ENCODE assay signal across 8 mouse cellular contexts in genomic region chrX:20366036-20366435, GRCm38 (mm10). TPM values are rescaled to one million over a fixed set of nuclear protein-coding genes. Genes with fewer than 3 reads are reported as not detected.
DNase-seq lines count a peak whose midpoint lies in the region; ATAC-seq and TF ChIP-seq lines count a peak whose summit lies in the region.

No protein-coding gene starts in this region.

- H3K27me3 ChIP-seq in embryonic facial prominence, embryonic 12.5 days: no peaks in the 10 kb centered on the region
- no peaks in the 10 kb centered on the region for H3K27me3 ChIP-seq in intestine, embryonic 15.5 days (replicated peaks)

- DNase-seq in layer of hippocampus, adult 2 months (ENCODE audit: low spot score in 2 of 2): no peak
- DNase-seq in layer of hippocampus, postnatal 10 days (ENCODE audit: low spot score in 2 of 2): no peak
- DNase-seq in naive thymus-derived CD4-positive, alpha-beta T cell, adult 2 months (ENCODE audit: low read depth): peak; percentile 20
- DNase-seq in frontal cortex, postnatal 10 days (ENCODE audit: low spot score in 2 of 2): no peak
- no peak for DNase-seq in thymus, postnatal 4 days
- no peak for DNase-seq in embryo, embryonic 10 days (ENCODE audit: low spot score)

- 78% methylated on average over 1 of the region's 1 CpGs for WGBS in embryonic facial prominence, embryonic 12.5 days
- 55% methylated on average over 1 of the region's 1 CpGs for WGBS in intestine, embryonic 15.5 days

- H3K4me3 ChIP-seq in layer of hippocampus, adult 2 months: no peak overlapping the region
- H3K4me3 ChIP-seq in embryonic facial prominence, embryonic 12.5 days: peak overlapping the region; percentile 3; the same call in 1 of the 2 replicates
- H3K4me3 ChIP-seq in intestine, embryonic 15.5 days (replicated peaks): no peak overlapping the region

- H3K9ac ChIP-seq in embryonic facial prominence, embryonic 12.5 days: no peak overlapping the region
- no peak overlapping the region for H3K9ac ChIP-seq in intestine, embryonic 15.5 days

- no peaks in the 10 kb centered on the region for H3K4me1 ChIP-seq in embryonic facial prominence, embryonic 12.5 days
- no peaks in the 10 kb centered on the region for H3K4me1 ChIP-seq in intestine, embryonic 15.5 days (replicated peaks)

- no peak overlapping the region for H3K27ac ChIP-seq in layer of hippocampus, adult 2 months
- no peak overlapping the region for H3K27ac ChIP-seq in embryonic facial prominence, embryonic 12.5 days
- no peak overlapping the region for H3K27ac ChIP-seq in intestine, embryonic 15.5 days

- no peak for ATAC-seq in embryonic facial prominence, embryonic 12.5 days (ENCODE audit: insufficient number of reproducible peaks, insufficient read depth, low FRiP score, low TSS enrichment)
- ATAC-seq in intestine, embryonic 15.5 days: no peak

- H3K36me3 ChIP-seq in embryonic facial prominence, embryonic 12.5 days: no peaks in the 10 kb centered on the region
- no peaks in the 10 kb centered on the region for H3K36me3 ChIP-seq in intestine, embryonic 15.5 days

- no peaks in the 10 kb centered on the region for H3K9me3 ChIP-seq in embryonic facial prominence, embryonic 12.5 days
- H3K9me3 ChIP-seq in intestine, embryonic 15.5 days: no peaks in the 10 kb centered on the region

- TF ChIP-seq CTCF in layer of hippocampus, adult 2 months (conservative IDR thresholded peaks at IDR 0.05): peak; percentile 66

- peak overlapping the region; percentile 20 for H3K4me2 ChIP-seq in embryonic facial prominence, embryonic 12.5 days (replicated peaks)
- H3K4me2 ChIP-seq in intestine, embryonic 15.5 days (replicated peaks): peak overlapping the region; percentile 6; the same call in 1 of the 2 replicates

RNA-seq across cellular contexts. Expression of gene Rp2, which starts 1.8 kb away (rescaled TPM):
- total RNA-seq in layer of hippocampus, adult 2 months (2021): 10 to 100 TPM; 16.8 to 17.1 TPM
- 10 to 100 TPM; 18.0 to 19.0 TPM for total RNA-seq in layer of hippocampus, postnatal 10 days (2021)
- polyA plus RNA-seq in embryonic facial prominence, embryonic 12.5 days (2016; fragmentation: Nextera tagmentation; extraction: Ambion mirVana): 19.9 and 22.2 TPM in 2 replicates
- polyA plus RNA-seq in intestine, embryonic 15.5 days (2015; fragmentation: Nextera tagmentation; extraction: Ambion mirVana): 17.1 and 18.1 TPM in 2 replicates

RNA-seq across cellular contexts. Expression of gene Jade3, which starts 59.5 kb away (rescaled TPM):
- total RNA-seq in layer of hippocampus, adult 2 months (2021): 1 to 10 TPM; 7.2 to 7.6 TPM
- total RNA-seq in layer of hippocampus, postnatal 10 days (2021): 1 to 10 TPM; 7.6 to 8.1 TPM
- polyA plus RNA-seq in embryonic facial prominence, embryonic 12.5 days (2016; fragmentation: Nextera tagmentation; extraction: Ambion mirVana): 8.1 and 8.6 TPM in 2 replicates
- 8.3 and 11.3 TPM in 2 replicates for polyA plus RNA-seq in intestine, embryonic 15.5 days (2015; fragmentation: Nextera tagmentation; extraction: Ambion mirVana)
